Comparison of ENCODE assay signal across 16 mouse cellular contexts in genomic region chr9:6027272-6027671, GRCm38 (mm10).
"Had no signal": no experiment of that assay in that cellular context is flagged by ENCODE, and none has a peak within 500 bp of the region (broad histone marks: within the 10 kb centered on the region; RNA-seq: fewer than 3 reads in every experiment).

No protein-coding gene starts in this region.

- H3K27me3 ChIP-seq: neural tube, embryonic 12.5 days; neural tube, embryonic 13.5 days; neural tube, embryonic 15.5 days; stomach, embryonic 15.5 days had no signal

- H3K9ac ChIP-seq: neural tube, embryonic 12.5 days; neural tube, embryonic 13.5 days; neural tube, embryonic 15.5 days; stomach, embryonic 15.5 days had no signal

- H3K36me3 ChIP-seq: neural tube, embryonic 12.5 days; neural tube, embryonic 13.5 days; neural tube, embryonic 15.5 days; stomach, embryonic 15.5 days had no signal

- DNase-seq: retina, postnatal 1 day; right cerebral cortex, adult 18-20 months; right cerebral cortex, postnatal 14 days; right cerebral cortex, postnatal 25 days; spleen, adult 18-20 months; thymus, adult 18-20 months; thymus, adult 2 months; thymus, postnatal 14 days; thymus, postnatal 25 days; thymus, postnatal 36 days; thymus, postnatal 4 days had no signal

- H3K27ac ChIP-seq: neural tube, embryonic 12.5 days; neural tube, embryonic 13.5 days; neural tube, embryonic 15.5 days; stomach, embryonic 15.5 days; stomach, postnatal 0 days had no signal

- H3K4me1 ChIP-seq: neural tube, embryonic 12.5 days; neural tube, embryonic 13.5 days; neural tube, embryonic 15.5 days; stomach, embryonic 15.5 days had no signal

- H3K4me3 ChIP-seq: neural tube, embryonic 12.5 days; neural tube, embryonic 13.5 days; neural tube, embryonic 15.5 days; stomach, embryonic 15.5 days had no signal

- H3K9me3 ChIP-seq: neural tube, embryonic 12.5 days; neural tube, embryonic 13.5 days; neural tube, embryonic 15.5 days; stomach, embryonic 15.5 days had no signal
